Mouse (Mus musculus) olfactory bulb, adult 2 months (tissue): ENCODE measurements at regions not wholly inside any gene's neighbourhood (a gene's known extent, or its start where the extent isn't known, plus 50 kb on each side); places are given as distances from the start of the nearest gene placed in this dataset.
"Not testable (repeated sequence)": the region's sequence is repeated elsewhere in the genome, so short reads cannot be mapped to it uniquely, and the experiment has no call there.

Experiments
- H3K27ac ChIP-seq: fragments of 200-500 bp; 2 replicates; pipeline ENCODE4 v1.5.1; 2012; ENCODE audit warnings: low read depth, low read length; ENCODE audit not compliant: insufficient read depth
- H3K4me1 ChIP-seq: fragments of 200-500 bp; 2 replicates; pipeline ENCODE4 v1.6.1; 2012; ENCODE audit warnings: low read length; ENCODE audit not compliant: control insufficient read depth, insufficient read depth
- H3K4me3 ChIP-seq: fragments of 200-500 bp; 2 replicates; pipeline ENCODE4 v1.5.1; 2012; ENCODE audit warnings: mild to moderate bottlenecking, low read depth, low read length, moderate library complexity; ENCODE audit not compliant: insufficient read depth
- CTCF ChIP-seq: fragments of 200-500 bp; IDR thresholded peaks from 2 replicates; pipeline ENCODE4 v1.5.1; 2012; ENCODE audit warnings: low read depth, mild to moderate bottlenecking, low read length, moderate library complexity; ENCODE audit not compliant: insufficient read depth
- POLR2A ChIP-seq: fragments of 200-500 bp; IDR thresholded peaks from 2 replicates; pipeline ENCODE4 v1.6.1; 2012; ENCODE audit warnings: mild to moderate bottlenecking, low read depth, low read length, moderate library complexity; ENCODE audit not compliant: insufficient read depth
- WGBS: fragments of 180-500 bp; shearing (Covaris S2); methylation state at CpG from one replicate; pipeline ENCODE4 v1.1.7; 2018; 5-methylcytosine and 5-hydroxymethylcytosine counted together

- no peak overlapping the region for H3K4me3 ChIP-seq
- no peaks in the 10 kb centered on the region for H3K4me1 ChIP-seq
- TF ChIP-seq POLR2A (no peak), CTCF (no peak)
- WGBS = 64% methylated on average over 5 of the region's 5 CpGs
- no peak overlapping the region for H3K27ac ChIP-seq
These were observed 140.6 kb upstream of the Stt3b start for GRCm38 (mm10) chr9:115450741-115451320.

GRCm38 (mm10) chr9:115454771-115455170 lies 144.6 kb upstream of the Stt3b start:
- Histone ChIP-seq H3K4me1 (no peaks in the 10 kb centered on the region), H3K27ac (no peak overlapping the region), H3K4me3 (no peak overlapping the region)
- TF ChIP-seq POLR2A (no peak), CTCF (no peak)
- WGBS = 86% methylated on average over 7 of the region's 7 CpGs

- Histone ChIP-seq H3K4me1 (no peaks in the 10 kb centered on the region), H3K27ac (no peak overlapping the region), H3K4me3 (no peak overlapping the region)
- TF ChIP-seq POLR2A = no peak
- TF ChIP-seq CTCF = no peak
- WGBS = 82% methylated on average over 3 of the region's 3 CpGs
These were observed 145.9 kb upstream of the Stt3b start for GRCm38 (mm10) chr9:115456121-115456520.

GRCm38 (mm10) chr9:115456638-115457037 lies 146.4 kb upstream of the Stt3b start:
- 60% methylated on average over 6 of the region's 6 CpGs for WGBS
- Histone ChIP-seq H3K27ac (no peak overlapping the region), H3K4me3 (no peak overlapping the region), H3K4me1 (no peaks in the 10 kb centered on the region)
- TF ChIP-seq POLR2A = no peak
- TF ChIP-seq CTCF = no peak

GRCm38 (mm10) chr9:115457889-115458710 lies 147.9 kb upstream of the Stt3b start:
- WGBS = 86% methylated on average over 21 of the region's 21 CpGs
- H3K4me1 ChIP-seq = no peaks in the 10 kb centered on the region
- no peak overlapping the region for H3K27ac ChIP-seq
- H3K4me3 ChIP-seq = no peak overlapping the region
- TF ChIP-seq CTCF = no peak
- no peak for TF ChIP-seq POLR2A

GRCm38 (mm10) chr9:115459075-115459474 lies 148.9 kb upstream of the Stt3b start:
- H3K27ac ChIP-seq, H3K4me1 ChIP-seq, H3K4me3 ChIP-seq: not testable (repeated sequence)
- WGBS = 96% methylated on average over 6 of the region's 6 CpGs

GRCm38 (mm10) chr9:115465326-115465725 lies 155.1 kb upstream of the Stt3b start:
- Histone ChIP-seq H3K27ac (no peak overlapping the region), H3K4me3 (no peak overlapping the region), H3K4me1 (no peaks in the 10 kb centered on the region)
- WGBS = 94% methylated on average over 10 of the region's 10 CpGs
- no peak for TF ChIP-seq CTCF
- no peak for TF ChIP-seq POLR2A

GRCm38 (mm10) chr9:115468641-115469040 lies 158.4 kb upstream of the Stt3b start:
- 90% methylated on average over 2 of the region's 2 CpGs for WGBS
- Histone ChIP-seq H3K4me3 (no peak overlapping the region), H3K4me1 (no peaks in the 10 kb centered on the region), H3K27ac (no peak overlapping the region)
- TF ChIP-seq POLR2A (no peak), CTCF (no peak)

GRCm38 (mm10) chr9:115471582-115471981 lies 161.4 kb upstream of the Stt3b start:
- no peak overlapping the region for H3K27ac ChIP-seq
- no peak overlapping the region for H3K4me3 ChIP-seq
- no peaks in the 10 kb centered on the region for H3K4me1 ChIP-seq
- WGBS = 64% methylated on average over 6 of the region's 6 CpGs
- no peak for TF ChIP-seq CTCF
- no peak for TF ChIP-seq POLR2A

GRCm38 (mm10) chr9:115473037-115473436 lies 162.8 kb upstream of the Stt3b start:
- Histone ChIP-seq H3K27ac (no peak overlapping the region), H3K4me1 (no peaks in the 10 kb centered on the region), H3K4me3 (no peak overlapping the region)
- 97% methylated on average over 3 of the region's 3 CpGs for WGBS
- no peak for TF ChIP-seq CTCF
- no peak for TF ChIP-seq POLR2A
